Mouse (Mus musculus) MEL (cell line): ENCODE results near the gene Lrtm2. TPM values are rescaled to one million over a fixed set of nuclear protein-coding genes. Genes with fewer than 3 reads are reported as not detected.

Source experiments
- DNase-seq: peaks from one replicate; pipeline ENCODE4 v3.0.0; 2011; ENCODE audit warnings: low read depth, low spot score
- H3K27ac ChIP-seq: 2 replicates; pipeline ENCODE4 v1.5.1; 2012; ENCODE audit warnings: low read depth, mild to moderate bottlenecking, control low read depth, low read length, moderate library complexity; ENCODE audit not compliant: control insufficient read depth
- H3K27me3 ChIP-seq, 2 experiments: fragments of 150-350 bp in 1 of 2; sonication (generic) in 1 of 2; 2 replicates each; pipeline ENCODE4 v1.6.1; 2012; ENCODE audit warnings: low read length in 2 of 2, mild to moderate bottlenecking in 2 of 2, improper control_type of control experiment in 1 of 2, moderate library complexity in 1 of 2; ENCODE audit not compliant: insufficient read depth in 2 of 2, control insufficient read depth in 1 of 2
- H3K36me3 ChIP-seq, 2 experiments: 2 replicates each; pipeline ENCODE4 v1.6.1; 2012 to 2014; ENCODE audit warnings: low read length in 2 of 2, improper control_type of control experiment in 1 of 2, inconsistent platforms in 1 of 2, mild to moderate bottlenecking in 1 of 2; ENCODE audit not compliant: insufficient read depth in 2 of 2, control insufficient read depth in 1 of 2
- H3K4me1 ChIP-seq, 2 experiments: fragments of 150-350 bp in 1 of 2; sonication (generic) in 1 of 2; 2 replicates each; pipeline ENCODE4 v1.6.1; 2012; ENCODE audit warnings: low read length in 2 of 2, improper control_type of control experiment in 1 of 2, mild to moderate bottlenecking in 1 of 2; ENCODE audit not compliant: insufficient read depth in 2 of 2, control insufficient read depth in 1 of 2
- H3K4me3 ChIP-seq, 2 experiments: fragments of 150-350 bp in 1 of 2; sonication (generic) in 1 of 2; 2 replicates each; pipeline ENCODE4 v1.5.1; 2012; ENCODE audit warnings: low read depth in 2 of 2, low read length in 2 of 2, mild to moderate bottlenecking in 2 of 2, moderate library complexity in 2 of 2, control low read depth in 1 of 2, improper control_type of control experiment in 1 of 2; ENCODE audit not compliant: control insufficient read depth in 1 of 2, insufficient read depth in 1 of 2
- H3K79me2 ChIP-seq: 2 replicates; pipeline ENCODE4 v1.6.1; 2012; ENCODE audit warnings: mild to moderate bottlenecking, low read length, moderate library complexity; ENCODE audit not compliant: control insufficient read depth, poor library complexity, insufficient read depth
- H3K9ac ChIP-seq: 2 replicates; pipeline ENCODE4 v1.6.1; 2012; ENCODE audit warnings: low read depth, mild to moderate bottlenecking, control low read depth, low read length, moderate library complexity; ENCODE audit not compliant: control insufficient read depth, poor library complexity, severe bottlenecking
- H3K9me3 ChIP-seq: fragments of 150-350 bp; sonication (generic); replicated peaks from 2 replicates; pipeline ENCODE4 v1.6.1; 2012; ENCODE audit warnings: mild to moderate bottlenecking, low read length, improper control_type of control experiment, moderate library complexity; ENCODE audit not compliant: insufficient read depth
- BHLHE40 ChIP-seq: IDR thresholded peaks from 2 replicates; pipeline ENCODE4 v1.6.1; 2012; ENCODE audit warnings: low read depth, mild to moderate bottlenecking, inconsistent platforms, low read length, improper control_type of control experiment, borderline replicate concordance
- CHD1 ChIP-seq: IDR thresholded peaks from 2 replicates; pipeline ENCODE4 v1.6.1; 2012; ENCODE audit warnings: low read depth, mild to moderate bottlenecking, inconsistent platforms, low read length, improper control_type of control experiment
- CTCF ChIP-seq, 3 experiments: IDR thresholded peaks in 2 of 3; conservative IDR thresholded peaks in 1 of 3; 2 replicates each; pipeline ENCODE4 v1.5.1; 2011 to 2012; ENCODE audit warnings: low read length in 3 of 3, low read depth in 2 of 3, mild to moderate bottlenecking in 2 of 3, improper control_type of control experiment in 1 of 3, inconsistent platforms in 1 of 3, mixed read lengths in 1 of 3, moderate library complexity in 1 of 3; ENCODE audit not compliant: control insufficient read depth in 1 of 3, insufficient read depth in 1 of 3, poor library complexity in 1 of 3, severe bottlenecking in 1 of 3
- E2F4 ChIP-seq: IDR thresholded peaks from 2 replicates; pipeline ENCODE4 v1.6.1; 2011; ENCODE audit warnings: low read depth, low read length, improper control_type of control experiment, borderline replicate concordance
- ELF1 ChIP-seq: IDR thresholded peaks from 2 replicates; pipeline ENCODE4 v1.6.1; 2014; ENCODE audit warnings: low read depth, mild to moderate bottlenecking, inconsistent platforms, low read length, improper control_type of control experiment, moderate library complexity
- EP300 ChIP-seq, 2 experiments: IDR thresholded peaks; 2 replicates each; pipeline ENCODE4 v1.6.1; 2011; ENCODE audit warnings: improper control_type of control experiment in 2 of 2, low read length in 2 of 2, low read depth in 1 of 2, mild to moderate bottlenecking in 1 of 2
- ETS1 ChIP-seq: IDR thresholded peaks from 2 replicates; pipeline ENCODE4 v1.6.1; 2012; ENCODE audit warnings: low read depth, mild to moderate bottlenecking, inconsistent platforms, low read length, improper control_type of control experiment, moderate library complexity
- GATA1 ChIP-seq: IDR thresholded peaks from 2 replicates; pipeline ENCODE4 v1.6.1; 2011; ENCODE audit warnings: low read depth, low read length, improper control_type of control experiment
- HCFC1 ChIP-seq: IDR thresholded peaks from 2 replicates; pipeline ENCODE4 v1.6.1; 2012; ENCODE audit warnings: low read depth, mild to moderate bottlenecking, inconsistent platforms, low read length, improper control_type of control experiment, moderate library complexity
- JUND ChIP-seq: IDR thresholded peaks from 2 replicates; pipeline ENCODE4 v1.6.1; 2011; ENCODE audit warnings: low read depth, mild to moderate bottlenecking, improper control_type of control experiment, low read length
- KAT2A ChIP-seq: conservative IDR thresholded peaks from 2 replicates; pipeline ENCODE4 v1.6.1; 2012; ENCODE audit warnings: low read depth, low read length, improper control_type of control experiment, inconsistent platforms
- MAFK ChIP-seq: IDR thresholded peaks from 2 replicates; pipeline ENCODE4 v1.6.1; 2011; ENCODE audit warnings: low read depth, mild to moderate bottlenecking, low read length, improper control_type of control experiment, borderline replicate concordance
- MEF2A ChIP-seq: IDR thresholded peaks from 2 replicates; pipeline ENCODE4 v1.6.1; 2014; ENCODE audit warnings: low read depth, mild to moderate bottlenecking, inconsistent platforms, low read length, improper control_type of control experiment; ENCODE audit not compliant: poor library complexity, insufficient replicate concordance, severe bottlenecking; ENCODE audit errors: extremely low read depth
- MYC ChIP-seq: IDR thresholded peaks from 2 replicates; pipeline ENCODE4 v1.6.1; 2011; ENCODE audit warnings: low read depth, mild to moderate bottlenecking, low read length, improper control_type of control experiment, moderate library complexity
- NRF1 ChIP-seq: IDR thresholded peaks from 2 replicates; pipeline ENCODE4 v1.6.1; 2014; ENCODE audit warnings: low read depth, mild to moderate bottlenecking, inconsistent platforms, low read length, improper control_type of control experiment, moderate library complexity; ENCODE audit not compliant: poor library complexity, insufficient read depth, severe bottlenecking
- POLR2A ChIP-seq, 2 experiments: IDR thresholded peaks; 2 replicates each; pipeline ENCODE4 v1.6.1; 2011 to 2012; ENCODE audit warnings: low read length in 2 of 2, mild to moderate bottlenecking in 2 of 2, control low read depth in 1 of 2, improper control_type of control experiment in 1 of 2, low read depth in 1 of 2, moderate library complexity in 1 of 2; ENCODE audit not compliant: control insufficient read depth in 1 of 2, insufficient read depth in 1 of 2, poor library complexity in 1 of 2
- POLR2AphosphoS5 ChIP-seq: IDR thresholded peaks from 2 replicates; pipeline ENCODE4 v1.6.1; 2012; ENCODE audit warnings: low read depth, borderline replicate concordance, mild to moderate bottlenecking, inconsistent platforms, low read length, moderate library complexity, mixed read lengths
- RCOR1 ChIP-seq: IDR thresholded peaks from 2 replicates; pipeline ENCODE4 v1.6.1; 2012; ENCODE audit warnings: low read depth, mild to moderate bottlenecking, inconsistent platforms, low read length, improper control_type of control experiment
- SMC3 ChIP-seq: IDR thresholded peaks from 2 replicates; pipeline ENCODE4 v1.6.1; 2011; ENCODE audit warnings: low read depth, low read length, improper control_type of control experiment
- TAL1 ChIP-seq: IDR thresholded peaks from 2 replicates; pipeline ENCODE4 v1.6.1; 2012; ENCODE audit warnings: mild to moderate bottlenecking, inconsistent platforms, low read length, moderate library complexity, mixed read lengths
- TBP ChIP-seq: IDR thresholded peaks from 2 replicates; pipeline ENCODE4 v1.8.0; 2011; ENCODE audit warnings: low read depth, low read length, improper control_type of control experiment
- TCF12 ChIP-seq: IDR thresholded peaks from 2 replicates; pipeline ENCODE4 v1.6.1; 2014; ENCODE audit warnings: low read depth, mild to moderate bottlenecking, inconsistent platforms, low read length, improper control_type of control experiment, moderate library complexity
- UBTF ChIP-seq: IDR thresholded peaks from 2 replicates; pipeline ENCODE4 v1.6.1; 2012; ENCODE audit warnings: low read depth, mild to moderate bottlenecking, inconsistent platforms, low read length, improper control_type of control experiment, moderate library complexity, borderline replicate concordance; ENCODE audit not compliant: insufficient read depth
- USF1 ChIP-seq: IDR thresholded peaks from 2 replicates; pipeline ENCODE4 v1.6.1; 2014; ENCODE audit warnings: low read depth, mild to moderate bottlenecking, inconsistent platforms, low read length, improper control_type of control experiment, moderate library complexity
- USF2 ChIP-seq, 2 experiments: IDR thresholded peaks; 2 replicates each; pipeline ENCODE4 v1.6.1; 2011 to 2012; ENCODE audit warnings: improper control_type of control experiment in 2 of 2, low read length in 2 of 2, borderline replicate concordance in 1 of 2, inconsistent platforms in 1 of 2, low read depth in 1 of 2, mild to moderate bottlenecking in 1 of 2; ENCODE audit not compliant: insufficient read depth in 1 of 2
- ZC3H11A ChIP-seq: IDR thresholded peaks from 2 replicates; pipeline ENCODE4 v1.6.1; 2012; ENCODE audit warnings: low read depth, mild to moderate bottlenecking, inconsistent platforms, low read length, improper control_type of control experiment
- ZMIZ1 ChIP-seq: IDR thresholded peaks from 2 replicates; pipeline ENCODE4 v1.6.1; 2012; ENCODE audit warnings: low read depth, mild to moderate bottlenecking, inconsistent platforms, low read length, improper control_type of control experiment, moderate library complexity
- ZNF384 ChIP-seq: IDR thresholded peaks from 2 replicates; pipeline ENCODE4 v1.6.1; 2012; ENCODE audit warnings: low read depth, mild to moderate bottlenecking, inconsistent platforms, low read length, improper control_type of control experiment
- polyA plus RNA-seq, 2 experiments: library from polyadenylated mRNA; stranded (reverse) in 1 of 2; unstranded in 1 of 2; fragments of >175 nt in 1 of 2; fragments of >200 nt in 1 of 2; gene quantifications; 2 replicates each; pipeline versions ENCODE4 v1.2.1 to v1.2.4; 2012; ENCODE audit warnings: low replicate concordance in 2 of 2, low read depth in 1 of 2; ENCODE audit not compliant: insufficient read length in 2 of 2, insufficient read depth in 1 of 2, missing spikeins in 1 of 2
- total RNA-seq: library from RNA; depleted of rRNA; stranded (reverse); fragments of 300-350 nt; gene quantifications from 2 replicates; pipeline ENCODE4 v1.2.3, GENCODE M21; 2012

Gene Lrtm2
- total and polyA plus RNA-seq, 3 experiments = not detected

DNA sequence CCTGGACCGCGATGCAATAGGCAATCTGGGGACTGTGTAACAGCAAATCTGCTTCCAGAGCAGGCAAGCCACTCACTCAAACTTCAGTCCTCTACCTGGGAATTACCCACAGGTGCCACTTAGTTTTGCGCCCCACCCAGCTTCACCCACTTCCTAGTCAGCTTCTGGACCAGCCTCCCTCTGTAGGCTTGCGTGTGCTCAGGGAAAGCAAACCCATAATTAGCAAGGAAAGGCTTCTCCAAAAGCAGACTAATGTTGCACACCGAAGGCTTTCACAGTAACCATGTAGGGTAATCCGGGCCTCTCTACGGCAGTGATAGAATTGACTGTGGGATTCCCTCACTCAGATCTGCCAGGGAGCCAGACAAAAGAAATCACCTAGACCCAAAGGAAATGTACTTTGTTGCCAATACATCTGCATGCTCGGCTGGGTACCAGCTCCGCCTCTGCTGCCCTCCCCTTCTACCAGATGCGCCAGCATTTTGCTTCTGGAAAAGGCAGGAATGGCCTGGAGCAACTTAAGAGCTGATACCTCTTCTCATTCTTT lies 22.6 kb downstream of the Lrtm2 start:
- H3K27me3 ChIP-seq = peaks cover 0 to 4% of the 10 kb centered on the region in 2 experiments; a peak in 2 of 4 replicates
- H3K4me3 ChIP-seq = no peak overlapping the region

DNA sequence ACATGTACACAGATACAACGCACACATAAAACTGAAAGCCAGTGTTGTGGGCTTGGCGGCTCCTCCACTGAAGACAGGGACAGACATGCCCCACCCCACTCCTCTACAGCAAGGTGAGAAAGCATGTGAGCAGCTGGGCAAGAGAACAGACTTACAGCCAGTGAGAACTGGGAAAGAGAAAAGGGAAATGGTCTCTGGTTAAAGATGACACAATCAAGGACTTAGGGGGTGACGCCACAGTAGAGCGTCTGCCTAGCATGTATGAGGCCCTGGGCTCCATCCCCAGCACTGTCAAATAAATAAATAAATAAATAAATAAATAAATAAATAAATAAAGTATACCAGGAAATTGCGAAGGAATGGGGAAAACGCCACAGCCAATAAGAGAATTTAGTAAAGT lies 27.2 kb downstream of the Lrtm2 start:
- no peak overlapping the region for H3K4me3 ChIP-seq
- TF ChIP-seq TCF12 = no peak
- TF ChIP-seq ETS1 = no peak
- TF ChIP-seq CTCF (IDR thresholded peaks at IDR 0.05 in 2 of 3, conservative IDR thresholded peaks at IDR 0.05 in 1 of 3; ENCODE audit: control insufficient read depth in 1 of 3, insufficient read depth in 1 of 3, low read depth in 2 of 3, low read length in 3 of 3, poor library complexity in 1 of 3, severe bottlenecking in 1 of 3) = no peak
- TF ChIP-seq CHD1 = no peak
- TF ChIP-seq SMC3 = no peak
- no peak for TF ChIP-seq MEF2A
- no peak for TF ChIP-seq EP300 (IDR thresholded peaks at IDR 0.05; ENCODE audit: low read depth in 1 of 2, low read length in 2 of 2)
- TF ChIP-seq ZMIZ1 = no peak
- no peak for TF ChIP-seq RCOR1
- TF ChIP-seq KAT2A = no peak
- TF ChIP-seq TAL1 = no peak
- no peak for TF ChIP-seq JUND
- no peak for TF ChIP-seq POLR2A (IDR thresholded peaks at IDR 0.05; ENCODE audit: control insufficient read depth in 1 of 2, insufficient read depth in 1 of 2, low read depth in 1 of 2, low read length in 2 of 2, poor library complexity in 1 of 2)
- TF ChIP-seq, all 39 proteins: peak for 0
- no peak overlapping the region for H3K27ac ChIP-seq
- H3K27me3 ChIP-seq = peaks cover 0 to 3% of the 10 kb centered on the region in 2 experiments; a peak in 1 of 4 replicates
- no peak overlapping the region for H3K9ac ChIP-seq
- H3K9me3 ChIP-seq = no peaks in the 10 kb centered on the region
- DNase-seq = no peak
- no peaks in the 10 kb centered on the region for H3K79me2 ChIP-seq
- H3K36me3 ChIP-seq = no peaks in the 10 kb centered on the region
- H3K4me1 ChIP-seq = no peaks in the 10 kb centered on the region

More for the DNA sequence above, 22.6 kb downstream of the Lrtm2 start:
- no peak for TF ChIP-seq MAFK
- no peak for TF ChIP-seq ZNF384
- TF ChIP-seq MYC = no peak
- no peak for TF ChIP-seq NRF1
- no peak for TF ChIP-seq GATA1
- no peak for TF ChIP-seq E2F4
- TF ChIP-seq ZMIZ1 = no peak
- TF ChIP-seq HCFC1 = no peak
- no peak for TF ChIP-seq UBTF
- no peak for TF ChIP-seq TBP
- TF ChIP-seq ZC3H11A = no peak
- TF ChIP-seq USF2 (IDR thresholded peaks at IDR 0.05; ENCODE audit: borderline replicate concordance in 1 of 2, insufficient read depth in 1 of 2, low read depth in 1 of 2, low read length in 2 of 2) = no peak
- no peak for TF ChIP-seq RCOR1
- TF ChIP-seq ELF1 = no peak
- TF ChIP-seq BHLHE40 = no peak
- TF ChIP-seq USF1 = no peak
- TF ChIP-seq CHD1 = no peak
- TF ChIP-seq EP300 (IDR thresholded peaks at IDR 0.05; ENCODE audit: low read depth in 1 of 2, low read length in 2 of 2) = no peak
- TF ChIP-seq POLR2AphosphoS5 = no peak
- no peak for TF ChIP-seq CTCF (IDR thresholded peaks at IDR 0.05 in 2 of 3, conservative IDR thresholded peaks at IDR 0.05 in 1 of 3; ENCODE audit: control insufficient read depth in 1 of 3, insufficient read depth in 1 of 3, low read depth in 2 of 3, low read length in 3 of 3, poor library complexity in 1 of 3, severe bottlenecking in 1 of 3)
- TF ChIP-seq, all 39 proteins: peak for 0
- H3K9me3 ChIP-seq = no peaks in the 10 kb centered on the region
- H3K79me2 ChIP-seq = no peaks in the 10 kb centered on the region
- DNase-seq = no peak
- H3K36me3 ChIP-seq = no peaks in the 10 kb centered on the region
- no peak overlapping the region for H3K9ac ChIP-seq
- no peak overlapping the region for H3K27ac ChIP-seq
- H3K4me1 ChIP-seq = no peaks in the 10 kb centered on the region
